Mouse (Mus musculus): ENCODE results near the gene Dnah2.

- TF ChIP-seq EP300 (IDR thresholded peaks at IDR 0.05; ENCODE audit: low read length) (no peak), JUND (conservative IDR thresholded peaks at IDR 0.05; ENCODE audit: low read depth, low read length) (no peak), CTCF (conservative IDR thresholded peaks at IDR 0.05 in 1 of 2, IDR thresholded peaks at IDR 0.05 in 1 of 2; ENCODE audit: low read depth in 2 of 2, low read length in 2 of 2) (no peak), MAX (IDR thresholded peaks at IDR 0.05; ENCODE audit: low read length) (no peak), MAFK (IDR thresholded peaks at IDR 0.05; ENCODE audit: insufficient replicate concordance, low read length) (no peak), SIN3A (IDR thresholded peaks at IDR 0.05; ENCODE audit: low read length) (no peak), TBP (conservative IDR thresholded peaks at IDR 0.05; ENCODE audit: low read depth, low read length) (no peak), USF1 (IDR thresholded peaks at IDR 0.05; ENCODE audit: low read depth, low read length) (no peak), ETS1 (conservative IDR thresholded peaks at IDR 0.05; ENCODE audit: low read depth, low read length) (no peak), SMC3 (IDR thresholded peaks at IDR 0.05; ENCODE audit: low read depth, low read length) (no peak), ELF1 (IDR thresholded peaks at IDR 0.05; ENCODE audit: low read depth, low read length) (no peak), CHD2 (IDR thresholded peaks at IDR 0.05; ENCODE audit: low read length) (no peak)
Measured at GRCm38 (mm10) chr11:69584937-69585336, 36.0 kb upstream of the Dnah2 start.
